Mouse (Mus musculus) adrenal gland, adult 8-10 months (tissue): ENCODE measurements around the gene Adpgk. TPM values are rescaled to one million over a fixed set of nuclear protein-coding genes. Genes with fewer than 3 reads are reported as not detected.
"Not testable (repeated sequence)": the region's sequence is repeated elsewhere in the genome, so short reads cannot be mapped to it uniquely, and the experiment has no call there.

Experiments used
- DNase-seq: peaks from one replicate; pipeline ENCODE4 v3.0.0; 2022
- total RNA-seq, 4 experiments: library from RNA; stranded (reverse); gene quantifications; 2 replicates each; pipeline ENCODE4 v1.2.4; 2022

Gene Adpgk
- total RNA-seq, 4 experiments from 2014 or later: 30.6 to 33.5 (median 31.2) TPM

- no peak for DNase-seq
Measured at GRCm38 (mm10) chr9:59289529-59290115, 1.7 kb upstream of the Adpgk start.

GRCm38 (mm10) chr9:59291688-59292492 is 532 bp downstream of the Adpgk start:
- no peak for DNase-seq

GRCm38 (mm10) chr9:59292493-59292875 is 1.1 kb downstream of the Adpgk start:
- no peak for DNase-seq

GRCm38 (mm10) chr9:59296419-59296818 is 5.1 kb downstream of the Adpgk start:
- DNase-seq: no peak

- DNase-seq: no peak
Measured at GRCm38 (mm10) chr9:59307890-59308289, 16.5 kb downstream of the Adpgk start.

- no peak for DNase-seq
Measured at GRCm38 (mm10) chr9:59310582-59311283, 19.4 kb downstream of the Adpgk start.

- no peak for DNase-seq
Measured at GRCm38 (mm10) chr9:59311284-59311670, 19.9 kb downstream of the Adpgk start.

GRCm38 (mm10) chr9:59316206-59316605 is 24.8 kb downstream of the Adpgk start:
- DNase-seq: no peak

GRCm38 (mm10) chr9:59324351-59324750 is 33.0 kb downstream of the Adpgk start:
- no peak for DNase-seq

- no peak for DNase-seq
Measured at GRCm38 (mm10) chr9:59330055-59330454, 38.7 kb downstream of the Adpgk start.

- DNase-seq: no peak
Measured at GRCm38 (mm10) chr9:59336539-59336938, 45.2 kb downstream of the Adpgk start.

GRCm38 (mm10) chr9:59337889-59338288 is 46.5 kb downstream of the Adpgk start:
- no peak for DNase-seq

GRCm38 (mm10) chr9:59338411-59338810 is 47.1 kb downstream of the Adpgk start:
- DNase-seq: no peak

- DNase-seq: no peak
Measured at GRCm38 (mm10) chr9:59339107-59339506, 47.7 kb downstream of the Adpgk start.

- DNase-seq: no peak
Measured at GRCm38 (mm10) chr9:59340002-59340401, 48.6 kb downstream of the Adpgk start.

- DNase-seq: no peak
Measured at GRCm38 (mm10) chr9:59346176-59346575, 54.8 kb downstream of the Adpgk start.

GRCm38 (mm10) chr9:59352586-59353252 is 61.4 kb downstream of the Adpgk start:
- no peak for DNase-seq

GRCm38 (mm10) chr9:59353253-59353639 is 61.9 kb downstream of the Adpgk start, which contains the start of gene Bbs4:
Gene Bbs4 (minus strand): TSS chr9:59353508.
- peak; percentile 90 for DNase-seq

- not testable (repeated sequence) for DNase-seq
Measured at GRCm38 (mm10) chr9:59358041-59358440, 66.7 kb downstream of the Adpgk start.

- DNase-seq: not testable (repeated sequence)
Measured at GRCm38 (mm10) chr9:59360487-59360886, 69.1 kb downstream of the Adpgk start.

- no peak for DNase-seq
Measured at GRCm38 (mm10) chr9:59369220-59369619, 77.9 kb downstream of the Adpgk start.

GRCm38 (mm10) chr9:59369646-59370045 is 78.3 kb downstream of the Adpgk start:
- no peak for DNase-seq
